Mouse (Mus musculus) CH12.LX (cell line): ENCODE results near the gene Ass1.

Source experiments
- CTCF ChIP-seq, 2 experiments: IDR thresholded peaks in 1 of 2; conservative IDR thresholded peaks in 1 of 2; 2 replicates each; pipeline ENCODE4 v1.5.1; 2011 to 2012; ENCODE audit warnings: low read depth in 2 of 2, low read length in 2 of 2, improper control_type of control experiment in 1 of 2, inconsistent platforms in 1 of 2, mild to moderate bottlenecking in 1 of 2, moderate library complexity in 1 of 2
- EP300 ChIP-seq: IDR thresholded peaks from 2 replicates; pipeline ENCODE4 v1.6.1; 2011; ENCODE audit warnings: low read length, improper control_type of control experiment
- HCFC1 ChIP-seq: IDR thresholded peaks from 2 replicates; pipeline ENCODE4 v1.6.1; 2012; ENCODE audit warnings: low read depth, mild to moderate bottlenecking, inconsistent platforms, low read length, improper control_type of control experiment
- MAX ChIP-seq: IDR thresholded peaks from 2 replicates; pipeline ENCODE4 v1.6.1; 2011; ENCODE audit warnings: low read length, improper control_type of control experiment
- MEF2A ChIP-seq: IDR thresholded peaks from 2 replicates; pipeline ENCODE4 v1.6.1; 2014; ENCODE audit warnings: low read depth, mild to moderate bottlenecking, inconsistent platforms, low read length, improper control_type of control experiment, borderline replicate concordance
- MYC ChIP-seq: IDR thresholded peaks from 2 replicates; pipeline ENCODE4 v1.6.1; 2011; ENCODE audit warnings: low read depth, mild to moderate bottlenecking, improper control_type of control experiment, low read length
- POLR2A ChIP-seq: IDR thresholded peaks from 2 replicates; pipeline ENCODE4 v1.6.1; 2011; ENCODE audit warnings: low read depth, mild to moderate bottlenecking, improper control_type of control experiment, low read length
- RCOR1 ChIP-seq: conservative IDR thresholded peaks from 2 replicates; pipeline ENCODE4 v1.6.1; 2012; ENCODE audit warnings: low read depth, mild to moderate bottlenecking, inconsistent platforms, low read length, improper control_type of control experiment
- USF1 ChIP-seq: IDR thresholded peaks from 2 replicates; pipeline ENCODE4 v1.6.1; 2014; ENCODE audit warnings: low read depth, mild to moderate bottlenecking, inconsistent platforms, low read length, improper control_type of control experiment
- USF2 ChIP-seq: conservative IDR thresholded peaks from 2 replicates; pipeline ENCODE4 v1.6.1; 2011; ENCODE audit warnings: low read depth, low read length, improper control_type of control experiment
- ZMIZ1 ChIP-seq: IDR thresholded peaks from 2 replicates; pipeline ENCODE4 v1.6.1; 2012; ENCODE audit warnings: low read depth, mild to moderate bottlenecking, inconsistent platforms, low read length, improper control_type of control experiment

DNA sequence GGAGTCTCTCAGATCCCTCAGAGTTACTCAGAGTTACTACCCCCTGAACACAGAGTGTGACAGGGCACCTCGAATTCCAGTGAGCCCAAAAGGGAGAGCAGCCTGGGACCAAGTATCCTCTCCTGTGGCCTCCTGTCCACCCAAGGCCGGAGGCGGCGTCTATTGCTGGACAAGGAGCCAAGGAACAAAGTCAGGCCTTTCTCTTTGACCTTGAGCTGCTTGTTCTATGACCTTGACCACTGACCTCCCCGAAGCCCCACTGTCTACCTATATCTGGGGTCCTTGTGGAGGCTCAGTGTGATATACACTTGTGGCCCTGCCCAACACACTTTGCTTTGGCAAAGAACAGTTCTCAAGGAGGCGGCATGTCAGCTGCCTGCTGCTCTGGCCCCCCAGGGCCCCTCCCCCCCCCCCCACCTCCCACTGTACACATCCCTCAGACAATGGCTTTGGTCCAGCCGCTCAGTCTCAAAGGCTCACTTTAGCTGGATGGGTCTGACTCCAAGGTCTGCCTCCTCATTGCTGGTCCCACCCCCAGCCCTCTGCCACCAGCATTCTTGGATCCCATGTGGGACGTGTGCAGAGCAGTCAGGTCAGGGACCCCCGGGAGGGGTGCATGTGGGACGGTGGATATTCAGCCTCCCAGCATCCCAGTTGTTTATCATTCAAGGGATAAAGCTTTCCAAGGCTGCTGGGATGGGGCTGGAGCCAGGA, 6.3 kb downstream of the Ass1 start:
- TF ChIP-seq ZMIZ1 (no peak), EP300 (no peak), CTCF (conservative IDR thresholded peaks at IDR 0.05 in 1 of 2, IDR thresholded peaks at IDR 0.05 in 1 of 2; ENCODE audit: low read depth in 2 of 2, low read length in 2 of 2) (no peak), MEF2A (no peak), POLR2A (no peak), USF2 (no peak), RCOR1 (no peak), USF1 (no peak), MYC (no peak), MAX (no peak), HCFC1 (no peak)
